Mouse (Mus musculus) adrenal gland, postnatal 25 days (tissue): ENCODE measurements around the gene Kcnc4. TPM values are rescaled to one million over a fixed set of nuclear protein-coding genes. Genes with fewer than 3 reads are reported as not detected.

Experiments used
- DNase-seq: peaks from one replicate; pipeline ENCODE4 v3.0.0; 2021; ENCODE audit warnings: mixed read lengths
- total RNA-seq: library from RNA; stranded (reverse); gene quantifications from 2 replicates; pipeline ENCODE4 v1.2.3, GENCODE M21; 2021

Gene Kcnc4
- total RNA-seq, 1 experiment from 2014 or later: 8.3 TPM

GRCm38 (mm10) chr3:107458528-107459195 is 690 bp downstream of the Kcnc4 start:
- peak; percentile 28 for DNase-seq

GRCm38 (mm10) chr3:107458104-107458503 is 1.2 kb downstream of the Kcnc4 start:
- no peak for DNase-seq

GRCm38 (mm10) chr3:107454280-107454679 is 5.1 kb downstream of the Kcnc4 start:
- no peak for DNase-seq

GRCm38 (mm10) chr3:107446822-107447221 is 12.5 kb downstream of the Kcnc4 start:
- no peak for DNase-seq

GRCm38 (mm10) chr3:107443866-107444265 is 15.5 kb downstream of the Kcnc4 start:
- DNase-seq: no peak

GRCm38 (mm10) chr3:107442191-107442590 is 17.2 kb downstream of the Kcnc4 start:
- DNase-seq: no peak

- no peak for DNase-seq
Observed at GRCm38 (mm10) chr3:107441306-107441705, 18.0 kb downstream of the Kcnc4 start.

GRCm38 (mm10) chr3:107439280-107439679 is 20.1 kb downstream of the Kcnc4 start:
- DNase-seq: no peak

- peak; percentile 34 for DNase-seq
Observed at GRCm38 (mm10) chr3:107437666-107438065, 21.7 kb downstream of the Kcnc4 start.

GRCm38 (mm10) chr3:107436434-107436833 is 22.9 kb downstream of the Kcnc4 start:
- peak; percentile 33 for DNase-seq

- DNase-seq: peak; percentile 58
Observed at GRCm38 (mm10) chr3:107433614-107434013, 25.7 kb downstream of the Kcnc4 start.

GRCm38 (mm10) chr3:107431268-107431667 is 28.1 kb downstream of the Kcnc4 start:
- DNase-seq: no peak

GRCm38 (mm10) chr3:107424258-107425041 is 34.9 kb downstream of the Kcnc4 start:
- DNase-seq: no peak

- no peak for DNase-seq
Observed at GRCm38 (mm10) chr3:107420156-107420555, 39.2 kb downstream of the Kcnc4 start.

- DNase-seq: no peak
Observed at GRCm38 (mm10) chr3:107417287-107417644, 42.1 kb downstream of the Kcnc4 start.

- no peak for DNase-seq
Observed at GRCm38 (mm10) chr3:107416541-107417286, 42.6 kb downstream of the Kcnc4 start.

- no peak for DNase-seq
Observed at GRCm38 (mm10) chr3:107413093-107413492, 46.3 kb downstream of the Kcnc4 start.

GRCm38 (mm10) chr3:107412509-107412908 is 46.8 kb downstream of the Kcnc4 start:
- no peak for DNase-seq

GRCm38 (mm10) chr3:107411669-107412068 is 47.7 kb downstream of the Kcnc4 start:
- no peak for DNase-seq

GRCm38 (mm10) chr3:107401401-107401800 is 58.0 kb downstream of the Kcnc4 start:
- no peak for DNase-seq

GRCm38 (mm10) chr3:107399991-107400640 is 59.2 kb downstream of the Kcnc4 start:
- no peak for DNase-seq

- DNase-seq: no peak
Observed at GRCm38 (mm10) chr3:107391198-107391597, 68.2 kb downstream of the Kcnc4 start.
